Mouse (Mus musculus) testis, adult 2 months (tissue): ENCODE measurements at regions not wholly inside any gene's neighbourhood (a gene's known extent, or its start where the extent isn't known, plus 50 kb on each side); places are given as distances from the start of the nearest gene placed in this dataset.

Experiments
- H3K27ac ChIP-seq: fragments of 200-500 bp; 2 replicates; pipeline ENCODE4 v1.5.1; 2012; ENCODE audit warnings: low read depth, low read length; ENCODE audit not compliant: control insufficient read depth, insufficient read depth
- H3K27me3 ChIP-seq: fragments of 200-500 bp; 2 replicates; pipeline ENCODE4 v1.6.1; 2012; ENCODE audit warnings: mild to moderate bottlenecking, low read length, moderate library complexity; ENCODE audit not compliant: control insufficient read depth, insufficient read depth
- H3K36me3 ChIP-seq: fragments of 200-500 bp; 2 replicates; pipeline ENCODE4 v1.6.1; 2012; ENCODE audit warnings: mild to moderate bottlenecking, low read length; ENCODE audit not compliant: control insufficient read depth, insufficient read depth
- H3K4me1 ChIP-seq: fragments of 200-500 bp; 2 replicates; pipeline ENCODE4 v1.6.1; 2012; ENCODE audit warnings: low read length; ENCODE audit not compliant: control insufficient read depth, insufficient read depth
- H3K4me3 ChIP-seq: fragments of 200-500 bp; 2 replicates; pipeline ENCODE4 v1.5.1; 2012; ENCODE audit warnings: low read depth, mild to moderate bottlenecking, low read length, moderate library complexity, mixed read lengths; ENCODE audit not compliant: control insufficient read depth
- CTCF ChIP-seq: fragments of 200-500 bp; IDR thresholded peaks from 2 replicates; pipeline ENCODE4 v1.5.1; 2012; ENCODE audit warnings: low read depth, mild to moderate bottlenecking, inconsistent platforms, low read length, moderate library complexity; ENCODE audit not compliant: control insufficient read depth, insufficient read depth, insufficient replicate concordance
- POLR2A ChIP-seq: fragments of 200-500 bp; IDR thresholded peaks from 2 replicates; pipeline ENCODE4 v1.6.1; 2012; ENCODE audit warnings: low read depth, mild to moderate bottlenecking, inconsistent platforms, low read length, moderate library complexity; ENCODE audit not compliant: control insufficient read depth

- Histone ChIP-seq H3K4me1 (no peaks in the 10 kb centered on the region), H3K4me3 (peak overlapping the region; percentile 36), H3K36me3 (no peaks in the 10 kb centered on the region), H3K27me3 (no peaks in the 10 kb centered on the region), H3K27ac (no peak overlapping the region)
- TF ChIP-seq CTCF: no peak
- no peak for TF ChIP-seq POLR2A
Measured at GRCm38 (mm10) chrX:45340661-45341060, 250.0 kb downstream of the Prr32 start.
